Mouse (Mus musculus): ENCODE data around the gene Rc3h1.

- TF ChIP-seq GABPA (IDR thresholded peaks at IDR 0.05; ENCODE audit: low read depth, low read length), result no peak
- TF ChIP-seq CTCF (IDR thresholded peaks at IDR 0.05 in 2 of 3, conservative IDR thresholded peaks at IDR 0.05 in 1 of 3; ENCODE audit: control insufficient read depth in 1 of 3, insufficient read depth in 1 of 3, low read depth in 2 of 3, low read length in 3 of 3, poor library complexity in 1 of 3, severe bottlenecking in 1 of 3), result no peak
These were observed 87.6 kb downstream of the Rc3h1 start for GRCm38 (mm10) chr1:160993851-160994250.
